Mouse (Mus musculus) heart, embryonic 14.5 days (tissue): ENCODE measurements at regions not wholly inside any gene's neighbourhood (a gene's known extent, or its start where the extent isn't known, plus 50 kb on each side); places are given as distances from the start of the nearest gene placed in this dataset.
A peak's percentile ranks its signal among the peaks of the same experiment; 100 is the strongest.

Source experiments
- ATAC-seq: fragments of 200-750 bp; cut with Nextera tagmentation; 2 replicates; pipeline ENCODE4 v1.8.0; 2017; ENCODE audit warnings: low read depth, moderate TSS enrichment; ENCODE audit not compliant: insufficient number of reproducible peaks, insufficient read depth, low FRiP score
- H3K27ac ChIP-seq, 2 experiments: fragments of 200-500 bp in 1 of 2; fragments of 300-500 bp in 1 of 2; sonication (generic) in 1 of 2; replicated peaks in 1 of 2; 2 replicates each; pipeline ENCODE4 v1.5.1; 2012 to 2014; ENCODE audit warnings: low read depth in 2 of 2, low read length in 2 of 2, control low read depth in 1 of 2, mild to moderate bottlenecking in 1 of 2, mixed read lengths in 1 of 2; ENCODE audit not compliant: control insufficient read depth in 1 of 2, insufficient read depth in 1 of 2
- H3K27me3 ChIP-seq: fragments of 300-500 bp; sonication (generic); 2 replicates; pipeline ENCODE4 v1.6.1; 2014; ENCODE audit warnings: mild to moderate bottlenecking, low read length, control low read depth; ENCODE audit not compliant: control insufficient read depth, insufficient read depth
- H3K36me3 ChIP-seq: fragments of 300-500 bp; sonication (generic); 2 replicates; pipeline ENCODE4 v1.6.1; 2014; ENCODE audit warnings: mild to moderate bottlenecking, control low read depth, low read length, mixed read lengths; ENCODE audit not compliant: control insufficient read depth, insufficient read depth
- H3K4me1 ChIP-seq, 2 experiments: fragments of 200-500 bp in 1 of 2; fragments of 300-500 bp in 1 of 2; sonication (generic) in 1 of 2; 2 replicates each; pipeline ENCODE4 v1.6.1; 2012 to 2014; ENCODE audit warnings: low read length in 2 of 2, control low read depth in 1 of 2, mixed read lengths in 1 of 2; ENCODE audit not compliant: control insufficient read depth in 2 of 2, insufficient read depth in 2 of 2
- H3K4me2 ChIP-seq: fragments of 300-500 bp; sonication (generic); 2 replicates; pipeline ENCODE4 v1.6.1; 2014; ENCODE audit warnings: mild to moderate bottlenecking, low read length
- H3K4me3 ChIP-seq, 2 experiments: fragments of 200-500 bp in 1 of 2; fragments of 300-500 bp in 1 of 2; sonication (generic) in 1 of 2; 2 replicates each; pipeline ENCODE4 v1.5.1; 2012 to 2014; ENCODE audit warnings: low read length in 2 of 2, mild to moderate bottlenecking in 2 of 2, control low read depth in 1 of 2, low read depth in 1 of 2, moderate library complexity in 1 of 2; ENCODE audit not compliant: control insufficient read depth in 1 of 2, insufficient read depth in 1 of 2
- H3K9ac ChIP-seq: fragments of 300-500 bp; sonication (generic); 2 replicates; pipeline ENCODE4 v1.6.1; 2014; ENCODE audit warnings: mild to moderate bottlenecking, low read length
- H3K9me3 ChIP-seq: fragments of 300-500 bp; sonication (generic); 2 replicates; pipeline ENCODE4 v1.6.1; 2016; ENCODE audit warnings: low read length, control low read depth; ENCODE audit not compliant: control insufficient read depth
- WGBS: fragments of 180-500 bp; shearing (Covaris S2); extraction: QIAGEN DNeasy Blood & Tissue Kit; methylation state at CpG from one replicate; pipeline ENCODE4 v1.1.7; 2014; 5-methylcytosine and 5-hydroxymethylcytosine counted together

GRCm38 (mm10) chr15:28823526-28823925 is 620.0 kb downstream of the Dnah5 start:
- H3K9ac ChIP-seq, result no peak overlapping the region
- H3K4me2 ChIP-seq, result no peak overlapping the region
- no peaks in the 10 kb centered on the region for H3K4me1 ChIP-seq
- H3K36me3 ChIP-seq, result no peaks in the 10 kb centered on the region
- H3K27ac ChIP-seq, result no peak overlapping the region
- no peak for ATAC-seq
- no peaks in the 10 kb centered on the region for H3K27me3 ChIP-seq
- H3K9me3 ChIP-seq, result no peaks in the 10 kb centered on the region
- no peak overlapping the region for H3K4me3 ChIP-seq
- 58% methylated on average over 2 of the region's 2 CpGs for WGBS

- Histone ChIP-seq H3K27me3 (no peaks in the 10 kb centered on the region), H3K4me2 (no peak overlapping the region), H3K9ac (no peak overlapping the region), H3K27ac (no peak overlapping the region), H3K4me3 (no peak overlapping the region), H3K4me1 (no peaks in the 10 kb centered on the region), H3K9me3 (no peaks in the 10 kb centered on the region), H3K36me3 (no peaks in the 10 kb centered on the region)
- 73% methylated on average over 4 of the region's 4 CpGs for WGBS
- ATAC-seq, result no peak
These were observed 631.3 kb downstream of the Dnah5 start for GRCm38 (mm10) chr15:28834831-28835230.

GRCm38 (mm10) chr15:28840322-28840721 is 636.8 kb downstream of the Dnah5 start:
- Histone ChIP-seq H3K27me3 (no peaks in the 10 kb centered on the region), H3K9ac (no peak overlapping the region), H3K4me1 (no peaks in the 10 kb centered on the region), H3K9me3 (no peaks in the 10 kb centered on the region), H3K4me2 (no peak overlapping the region), H3K27ac (no peak overlapping the region), H3K36me3 (no peaks in the 10 kb centered on the region), H3K4me3 (no peak overlapping the region)
- ATAC-seq, result no peak
- WGBS, result 94% methylated on average over 1 of the region's 1 CpGs

GRCm38 (mm10) chr15:28856419-28856818 is 652.9 kb downstream of the Dnah5 start:
- ATAC-seq, result no peak

GRCm38 (mm10) chr15:28858176-28858575 is 654.6 kb downstream of the Dnah5 start:
- Histone ChIP-seq H3K9me3 (no peaks in the 10 kb centered on the region), H3K9ac (no peak overlapping the region), H3K4me1 (no peaks in the 10 kb centered on the region), H3K36me3 (no peaks in the 10 kb centered on the region), H3K4me2 (no peak overlapping the region), H3K4me3 (no peak overlapping the region), H3K27ac (no peak overlapping the region), H3K27me3 (no peaks in the 10 kb centered on the region)
- 65% methylated on average over 2 of the region's 2 CpGs for WGBS
- ATAC-seq, result no peak

More at GRCm38 (mm10) chr15:28856419-28856818, 652.9 kb downstream of the Dnah5 start:
- no peaks in the 10 kb centered on the region for H3K4me1 ChIP-seq
- no peaks in the 10 kb centered on the region for H3K36me3 ChIP-seq
- WGBS, result 52% methylated on average over 2 of the region's 2 CpGs
- H3K9ac ChIP-seq, result no peak overlapping the region
- H3K4me3 ChIP-seq, result no peak overlapping the region
- no peaks in the 10 kb centered on the region for H3K27me3 ChIP-seq
- no peaks in the 10 kb centered on the region for H3K9me3 ChIP-seq
- no peak overlapping the region for H3K27ac ChIP-seq
- H3K4me2 ChIP-seq, result no peak overlapping the region

GRCm38 (mm10) chr15:28864101-28864500 is 660.5 kb downstream of the Dnah5 start:
- H3K27ac ChIP-seq, result no peak overlapping the region
- H3K9ac ChIP-seq, result no peak overlapping the region
- 58% methylated on average over 1 of the region's 1 CpGs for WGBS
- ATAC-seq, result no peak
- no peaks in the 10 kb centered on the region for H3K27me3 ChIP-seq
- H3K9me3 ChIP-seq, result no peaks in the 10 kb centered on the region
- no peak overlapping the region for H3K4me3 ChIP-seq
- 0 out of 4 replicates have a peak, but pooled peaks cover 0 to 2% of the 10 kb centered on the region in 2 experiments for H3K4me1 ChIP-seq
- H3K36me3 ChIP-seq, result no peaks in the 10 kb centered on the region
- H3K4me2 ChIP-seq, result no peak overlapping the region

GRCm38 (mm10) chr15:28864913-28865312 is 661.4 kb downstream of the Dnah5 start:
- 34% methylated on average over 2 of the region's 2 CpGs for WGBS
- no peaks in the 10 kb centered on the region for H3K27me3 ChIP-seq
- ATAC-seq, result no peak
- no peaks in the 10 kb centered on the region for H3K36me3 ChIP-seq
- H3K4me3 ChIP-seq, result no peak overlapping the region
- H3K4me1 ChIP-seq, result 0 out of 4 replicates have a peak, but pooled peaks cover 0 to 2% of the 10 kb centered on the region in 2 experiments
- no peaks in the 10 kb centered on the region for H3K9me3 ChIP-seq
- H3K27ac ChIP-seq, result 0 out of 4 replicates have a peak overlapping the region, but pooled peaks of 1 of the 2 experiments have one; percentile 37
- H3K9ac ChIP-seq, result no peak overlapping the region
- no peak overlapping the region for H3K4me2 ChIP-seq

- ATAC-seq, result no peak
- 58% methylated on average over 2 of the region's 2 CpGs for WGBS
These were observed 669.4 kb downstream of the Dnah5 start for GRCm38 (mm10) chr15:28873001-28873400.

More at GRCm38 (mm10) chr15:28873001-28873400, 669.4 kb downstream of the Dnah5 start:
- no peaks in the 10 kb centered on the region for H3K4me1 ChIP-seq
- H3K36me3 ChIP-seq, result no peaks in the 10 kb centered on the region
- no peak overlapping the region for H3K4me2 ChIP-seq
- H3K27ac ChIP-seq, result no peak overlapping the region
- H3K9ac ChIP-seq, result no peak overlapping the region
- no peaks in the 10 kb centered on the region for H3K27me3 ChIP-seq
- H3K9me3 ChIP-seq, result no peaks in the 10 kb centered on the region
- no peak overlapping the region for H3K4me3 ChIP-seq
